Mouse (Mus musculus) liver, embryonic 14.5 days (tissue): Measurements from ENCODE around the gene Jph3. TPM values are rescaled to one million over a fixed set of nuclear protein-coding genes. Genes with fewer than 3 reads are reported as not detected.

Experiments
- ATAC-seq: fragments of 200-750 bp; cut with Nextera tagmentation; 2 replicates; pipeline ENCODE4 v1.8.0; 2017; ENCODE audit warnings: moderate number of reproducible peaks, mild to moderate bottlenecking, moderate library complexity; ENCODE audit not compliant: insufficient read depth
- DNase-seq, 3 experiments: peaks; one replicate each; pipeline ENCODE4 v3.0.0-alpha.2; 2012 to 2013; ENCODE audit warnings: low read depth in 3 of 3, low spot score in 3 of 3
- H3K27ac ChIP-seq: fragments of 300-500 bp; sonication (generic); 2 replicates; pipeline ENCODE4 v1.5.1; 2014; ENCODE audit warnings: moderate library complexity, mild to moderate bottlenecking, control low read depth, inconsistent platforms
- H3K27me3 ChIP-seq: fragments of 300-500 bp; sonication (generic); 2 replicates; pipeline ENCODE4 v1.6.1; 2014; ENCODE audit warnings: mild to moderate bottlenecking, low read length, moderate library complexity; ENCODE audit not compliant: control insufficient read depth, insufficient read depth
- H3K36me3 ChIP-seq: fragments of 300-500 bp; sonication (generic); replicated peaks from 2 replicates; pipeline ENCODE4 v1.6.1; 2014; ENCODE audit warnings: low read depth; ENCODE audit not compliant: control insufficient read depth, insufficient read depth
- H3K4me1 ChIP-seq, 2 experiments: fragments of 200-500 bp in 1 of 2; fragments of 300-500 bp in 1 of 2; sonication (generic) in 1 of 2; replicated peaks; 2 replicates each; pipeline ENCODE4 v1.6.1; 2012 to 2014; ENCODE audit warnings: antibody characterized with exemption in 1 of 2, inconsistent platforms in 1 of 2, low read length in 1 of 2; ENCODE audit not compliant: control insufficient read depth in 2 of 2, insufficient read depth in 2 of 2
- H3K4me2 ChIP-seq: fragments of 300-500 bp; sonication (generic); 2 replicates; pipeline ENCODE4 v1.6.1; 2014; ENCODE audit warnings: low read depth, mild to moderate bottlenecking, control low read depth, moderate library complexity
- H3K4me3 ChIP-seq, 2 experiments: fragments of 200-500 bp in 1 of 2; fragments of 300-500 bp in 1 of 2; sonication (generic) in 1 of 2; 2 replicates each; pipeline ENCODE4 v1.5.1; 2012 to 2014; ENCODE audit warnings: low read depth in 2 of 2, low read length in 2 of 2, mild to moderate bottlenecking in 2 of 2, control low read depth in 1 of 2, inconsistent platforms in 1 of 2, moderate library complexity in 1 of 2; ENCODE audit not compliant: insufficient read depth in 1 of 2
- H3K9ac ChIP-seq: fragments of 300-500 bp; sonication (generic); replicated peaks from 2 replicates; pipeline ENCODE4 v1.6.1; 2014; ENCODE audit warnings: mild to moderate bottlenecking, control low read depth, moderate library complexity
- H3K9me3 ChIP-seq: fragments of 300-500 bp; sonication (generic); 2 replicates; pipeline ENCODE4 v1.6.1; 2016; ENCODE audit warnings: low read length, mixed read lengths; ENCODE audit not compliant: control insufficient read depth
- CTCF ChIP-seq: IDR thresholded peaks from 2 replicates; pipeline ENCODE4 v1.5.1; 2016; ENCODE audit warnings: antibody characterized with exemption, low read depth, control low read depth
- EP300 ChIP-seq: IDR thresholded peaks from 2 replicates; pipeline ENCODE4 v1.6.1; 2016; ENCODE audit warnings: antibody characterized with exemption, low read depth
- WGBS: fragments of 180-500 bp; shearing (Covaris S2); extraction: QIAGEN DNeasy Blood & Tissue Kit; methylation state at CpG from one replicate; pipeline ENCODE4 v1.1.7; 2014; ENCODE audit not compliant: insufficient replicate concordance; 5-methylcytosine and 5-hydroxymethylcytosine counted together
- polyA plus RNA-seq, 2 experiments: library from polyadenylated mRNA; depleted of rRNA in 1 of 2; stranded (reverse) in 1 of 2; unstranded in 1 of 2; fragments of >200 nt; fragmentation: Nextera tagmentation in 1 of 2; extraction: Ambion mirVana in 1 of 2; gene quantifications; 2 replicates each; pipeline versions ENCODE4 v1.2.1 to v1.2.3; 2012 to 2014

Gene Jph3
- polyA plus RNA-seq, 2 experiments, result not detected

GRCm38 (mm10) chr8:121832061-121832460 is 102.6 kb downstream of the Jph3 start:
- no peak for ATAC-seq
- Histone ChIP-seq H3K4me2 (no peak overlapping the region; the same call in none of the 2 replicates), H3K36me3 (no peaks in the 10 kb centered on the region), H3K9me3 (no peaks in the 10 kb centered on the region), H3K4me3 (no peak overlapping the region), H3K27me3 (no peaks in the 10 kb centered on the region), H3K9ac (no peak overlapping the region), H3K27ac (no peak overlapping the region), H3K4me1 (peaks cover 6 to 12% of the 10 kb centered on the region in 2 experiments; a peak in 3 of 4 replicates)
- DNase-seq, result no peak
- 55% methylated on average over 2 of the region's 2 CpGs for WGBS
- TF ChIP-seq CTCF, result no peak
- TF ChIP-seq EP300, result no peak

DNA sequence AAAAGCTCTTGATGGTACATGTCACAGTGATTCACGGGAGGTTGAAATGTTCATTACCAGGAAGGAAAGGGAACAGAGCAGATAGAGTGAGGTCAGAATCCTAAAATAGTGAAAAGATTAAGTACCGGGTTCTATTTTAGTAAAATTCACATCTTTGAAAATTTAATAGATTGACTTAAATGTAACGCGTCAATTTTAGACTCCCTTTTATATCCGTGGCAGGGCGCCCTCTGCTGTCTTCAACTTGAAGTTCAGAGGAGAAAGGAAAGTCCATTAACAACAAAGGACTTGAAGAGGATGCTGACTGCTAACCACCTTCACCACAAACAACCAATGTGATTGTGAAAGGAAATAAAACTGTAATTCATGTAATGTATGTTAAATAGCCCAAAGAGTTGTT is 103.1 kb downstream of the Jph3 start:
- Histone ChIP-seq H3K27me3 (no peaks in the 10 kb centered on the region), H3K27ac (no peak overlapping the region), H3K36me3 (no peaks in the 10 kb centered on the region), H3K9ac (no peak overlapping the region), H3K4me1 (peaks cover 6 to 12% of the 10 kb centered on the region in 2 experiments; a peak in 3 of 4 replicates), H3K9me3 (no peaks in the 10 kb centered on the region), H3K4me3 (no peak overlapping the region), H3K4me2 (no peak overlapping the region; the same call in none of the 2 replicates)
- ATAC-seq, result peak; percentile 59; the same call in 1 of the 2 replicates
- WGBS, result 13% methylated on average over 6 of the region's 6 CpGs
- TF ChIP-seq EP300, result no peak
- TF ChIP-seq CTCF, result peak; percentile 66
- peak; percentile 27 to 77 (median 60) for DNase-seq

DNA sequence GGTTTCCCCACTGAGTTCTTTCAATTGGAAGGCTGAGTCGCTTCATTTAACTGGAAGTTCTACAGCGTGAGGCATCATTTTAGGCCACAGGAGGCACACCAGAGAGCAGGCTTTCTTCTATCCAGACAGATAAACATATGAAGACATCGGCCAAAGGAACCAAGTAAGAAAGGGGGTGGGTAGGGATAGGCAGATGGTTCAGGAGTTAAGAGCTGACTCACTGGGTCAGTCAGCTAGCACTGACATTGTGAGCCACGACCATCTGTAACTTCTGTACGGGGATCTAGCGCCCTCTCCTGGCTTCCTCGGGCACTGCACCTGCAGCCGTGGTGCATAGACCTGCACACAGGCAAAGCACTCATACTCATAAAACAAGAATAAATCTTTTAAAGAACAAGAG is 111.8 kb downstream of the Jph3 start:
- Histone ChIP-seq H3K27me3 (no peaks in the 10 kb centered on the region), H3K4me2 (no peak overlapping the region), H3K4me3 (no peak overlapping the region), H3K9ac (no peak overlapping the region), H3K4me1 (no peaks in the 10 kb centered on the region), H3K36me3 (no peaks in the 10 kb centered on the region; the same call in 1 of the 2 replicates), H3K9me3 (no peaks in the 10 kb centered on the region), H3K27ac (no peak overlapping the region)
- 43% methylated on average over 8 of the region's 8 CpGs for WGBS
- no peak for DNase-seq
- peak; percentile 81 for TF ChIP-seq CTCF
- no peak for TF ChIP-seq EP300
- ATAC-seq, result peak; percentile 28; the same call in 1 of the 2 replicates

DNA sequence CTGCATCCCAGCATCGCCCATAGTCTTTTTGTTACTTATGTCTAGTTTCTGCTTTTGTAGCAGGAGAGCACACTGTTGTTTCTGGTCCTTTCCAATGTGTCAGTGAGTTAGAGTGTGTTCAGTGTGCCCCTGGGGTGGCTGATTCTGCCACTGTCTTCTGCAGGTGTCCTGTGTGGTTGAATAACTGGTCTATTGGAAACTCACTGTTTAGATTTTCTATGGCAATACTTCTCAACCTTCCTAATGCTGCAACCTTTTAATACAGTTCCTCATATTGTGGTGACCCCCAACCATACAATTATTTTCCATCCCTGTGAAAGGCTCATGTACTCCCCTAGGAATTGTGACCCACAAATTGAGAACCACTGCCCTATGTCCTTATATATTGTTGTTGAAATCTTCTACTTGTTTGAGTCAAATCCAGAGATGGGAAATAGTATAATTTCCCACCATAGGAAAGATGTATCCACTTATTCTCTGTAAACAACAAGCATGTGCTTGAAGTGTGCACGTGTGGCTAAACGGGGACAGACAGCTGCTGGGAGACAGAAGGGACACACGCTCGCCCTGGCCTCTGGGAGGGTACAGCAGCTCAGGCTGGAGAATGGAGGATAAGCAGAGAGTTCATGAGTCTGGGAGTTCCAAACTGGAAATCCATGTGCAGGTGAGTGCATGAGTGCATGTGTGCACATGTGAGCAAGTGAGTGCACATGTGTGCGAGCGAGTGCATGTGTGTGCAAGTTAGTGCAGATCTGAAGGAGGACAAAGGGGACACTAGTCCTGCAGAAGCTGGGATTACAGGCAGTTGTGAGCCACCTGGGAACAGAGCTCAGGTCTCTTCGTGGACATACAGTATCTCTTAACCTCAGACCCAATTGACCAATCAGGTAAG is 112.9 kb downstream of the Jph3 start:
- Histone ChIP-seq H3K4me3 (no peak overlapping the region), H3K9ac (no peak overlapping the region), H3K4me2 (no peak overlapping the region), H3K27ac (no peak overlapping the region), H3K36me3 (no peaks in the 10 kb centered on the region; the same call in 1 of the 2 replicates), H3K4me1 (no peaks in the 10 kb centered on the region), H3K9me3 (no peaks in the 10 kb centered on the region), H3K27me3 (no peaks in the 10 kb centered on the region)
- TF ChIP-seq CTCF (no peak), EP300 (no peak)
- ATAC-seq (no peak), DNase-seq (no peak)
- 70% methylated on average over 8 of the region's 8 CpGs for WGBS

- no peak for DNase-seq
- no peak for ATAC-seq
- H3K4me1 ChIP-seq, result no peaks in the 10 kb centered on the region
- no peaks in the 10 kb centered on the region for H3K27me3 ChIP-seq
- H3K4me3 ChIP-seq, result no peak overlapping the region
- no peaks in the 10 kb centered on the region; the same call in 1 of the 2 replicates for H3K36me3 ChIP-seq
- 49% methylated on average over 3 of the region's 3 CpGs for WGBS
- no peak overlapping the region for H3K9ac ChIP-seq
- no peak overlapping the region for H3K4me2 ChIP-seq
- H3K27ac ChIP-seq, result no peak overlapping the region
- no peaks in the 10 kb centered on the region for H3K9me3 ChIP-seq
- no peak for TF ChIP-seq CTCF
- no peak for TF ChIP-seq EP300
Observed at GRCm38 (mm10) chr8:121843184-121843733, 113.8 kb downstream of the Jph3 start.

Other genes with a start within 250 kb of the Jph3 start
- gene 1700018B08Rik, start 185.3 kb upstream of the Jph3 start, polyA plus RNA-seq (2012; rRNA removed), result not detected in 2 replicates
- gene 1700018B08Rik, start 185.3 kb upstream of the Jph3 start, polyA plus RNA-seq (2014; fragmentation: Nextera tagmentation; extraction: Ambion mirVana), result not detected in 2 replicates
- 4.7 and 5.8 TPM in 2 replicates for gene Fbxo31, start 150.8 kb upstream of the Jph3 start, polyA plus RNA-seq (2012; rRNA removed)
- 6.6 and 7.1 TPM in 2 replicates for gene Fbxo31, start 150.8 kb upstream of the Jph3 start, polyA plus RNA-seq (2014; fragmentation: Nextera tagmentation; extraction: Ambion mirVana)
- gene Map1lc3b, start 139.3 kb upstream of the Jph3 start, polyA plus RNA-seq (2012; rRNA removed), result 19.4 and 20.9 TPM in 2 replicates
- 147 TPM in 2 replicates for gene Map1lc3b, start 139.3 kb upstream of the Jph3 start, polyA plus RNA-seq (2014; fragmentation: Nextera tagmentation; extraction: Ambion mirVana)
- 1.6 and 1.7 TPM in 2 replicates for gene Zcchc14, start 76.7 kb upstream of the Jph3 start, polyA plus RNA-seq (2012; rRNA removed)
- 1.3 and 1.5 TPM in 2 replicates for gene Zcchc14, start 76.7 kb upstream of the Jph3 start, polyA plus RNA-seq (2014; fragmentation: Nextera tagmentation; extraction: Ambion mirVana)
- gene Klhdc4, start 99.9 kb downstream of the Jph3 start, polyA plus RNA-seq (2012; rRNA removed), result 9.7 and 17.0 TPM in 2 replicates
- 15.6 and 18.2 TPM in 2 replicates for gene Klhdc4, start 99.9 kb downstream of the Jph3 start, polyA plus RNA-seq (2014; fragmentation: Nextera tagmentation; extraction: Ambion mirVana)
- gene Slc7a5, start 178.1 kb downstream of the Jph3 start, polyA plus RNA-seq (2012; rRNA removed), result 40.0 and 40.9 TPM in 2 replicates
- 36.7 and 40.7 TPM in 2 replicates for gene Slc7a5, start 178.1 kb downstream of the Jph3 start, polyA plus RNA-seq (2014; fragmentation: Nextera tagmentation; extraction: Ambion mirVana)
- 0.87 and 1.1 TPM in 2 replicates for gene Car5a, start 215.3 kb downstream of the Jph3 start, polyA plus RNA-seq (2012; rRNA removed)
- 1.3 and 1.4 TPM in 2 replicates for gene Car5a, start 215.3 kb downstream of the Jph3 start, polyA plus RNA-seq (2014; fragmentation: Nextera tagmentation; extraction: Ambion mirVana)
- gene Banp, start 220.1 kb downstream of the Jph3 start, polyA plus RNA-seq (2012; rRNA removed), result 20.8 and 23.0 TPM in 2 replicates
- gene Banp, start 220.1 kb downstream of the Jph3 start, polyA plus RNA-seq (2014; fragmentation: Nextera tagmentation; extraction: Ambion mirVana), result 12.0 and 13.6 TPM in 2 replicates